Mouse (Mus musculus) ovary, adult 2 months (tissue): ENCODE measurements around the gene Pgbd5. TPM values are rescaled to one million over a fixed set of nuclear protein-coding genes. Genes with fewer than 3 reads are reported as not detected.

Experiments
- polyA plus RNA-seq: library from polyadenylated mRNA; depleted of rRNA; stranded (reverse); fragments of >200 nt; gene quantifications from 2 replicates; pipeline ENCODE4 v1.2.3, GENCODE M21; 2012; rRNA removed

The Pgbd5 gene
- 29.5 and 52.0 TPM in 2 replicates for polyA plus RNA-seq

GRCm38 (mm10) chr8:124439558-124439957 is at the start of gene Pgbd5:
TSS of gene Pgbd5 (minus strand) at chr8:124439658.

Other genes with a start within 250 kb of the Pgbd5 start
- 20.4 and 22.6 TPM in 2 replicates for gene Galnt2, start 208.3 kb downstream of the Pgbd5 start, polyA plus RNA-seq
- 27.5 and 28.2 TPM in 2 replicates for gene Cog2, start 81.1 kb upstream of the Pgbd5 start, polyA plus RNA-seq
- gene Agt, start 130.0 kb upstream of the Pgbd5 start, polyA plus RNA-seq, result 163 and 220 TPM in 2 replicates
- 0.07 and 0.18 TPM in 2 replicates for gene Capn9, start 136.5 kb upstream of the Pgbd5 start, polyA plus RNA-seq
- gene 2310022B05Rik, start 223.7 kb upstream of the Pgbd5 start, polyA plus RNA-seq, result 69.5 and 83.6 TPM in 2 replicates